Mouse (Mus musculus): ENCODE data around the gene Cgref1. TPM values are rescaled to one million over a fixed set of nuclear protein-coding genes. Genes with fewer than 3 reads are reported as not detected.

Cgref1 gene
- 0.47 and 0.76 TPM in 2 replicates for polyA plus RNA-seq (2012; rRNA removed)

DNA sequence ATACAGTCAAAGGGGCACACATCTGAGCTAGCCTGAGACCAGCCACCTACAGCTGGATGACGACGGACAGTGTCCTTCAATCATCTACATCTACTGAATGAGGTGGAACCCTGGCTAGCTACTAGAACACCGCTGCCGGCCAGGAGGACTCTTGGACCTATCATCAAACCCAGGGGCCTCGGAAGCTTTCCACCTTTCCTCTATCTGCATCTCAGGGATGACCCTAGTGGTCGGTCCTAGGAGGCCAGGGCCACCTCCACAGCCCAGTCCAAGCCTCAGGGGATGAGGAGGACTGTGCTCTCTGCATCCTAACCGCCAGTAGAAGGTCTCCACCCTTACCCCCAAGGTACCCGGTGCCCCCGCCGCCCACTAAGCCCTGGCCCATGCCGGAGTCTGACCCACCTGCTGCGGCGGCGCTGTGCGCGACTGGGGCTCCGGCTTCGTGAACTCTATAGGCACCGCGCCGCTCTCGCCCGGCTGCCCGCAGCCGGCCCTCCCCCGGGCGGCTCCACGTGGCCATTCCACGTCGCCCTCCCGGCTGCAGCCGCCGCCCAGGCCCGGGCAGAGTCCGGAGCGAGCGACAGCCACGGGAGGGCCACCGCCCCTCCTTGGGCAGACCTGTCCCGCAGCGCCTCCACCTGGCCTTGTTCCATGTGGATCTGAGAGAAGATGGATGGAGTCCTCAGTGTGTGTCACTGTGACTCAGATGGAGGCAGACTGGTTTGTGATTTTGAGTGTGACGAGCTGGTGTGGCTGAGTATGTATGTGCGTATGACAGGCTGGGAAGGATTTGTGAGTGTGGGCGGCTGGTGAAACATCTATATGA is at the start of gene Cgref1:
Gene Cgref1, minus strand, starts transcription at position 636 of the 826 bp plus-strand sequence.
- Histone ChIP-seq H3K36me3 (ENCODE audit: control insufficient read depth, insufficient read depth, low read length) (no peaks in the 10 kb centered on the region), H3K27ac (ENCODE audit: insufficient read depth, low read length) (no peak within 1 kb of the TSS), H3K27me3 (ENCODE audit: control insufficient read depth, insufficient read depth, low read length) (peaks cover 6% of the 10 kb centered on the region), H3K4me3 (ENCODE audit: extremely low read depth, insufficient read depth, insufficient read length) (no peak within 1 kb of the TSS), H3K4me1 (ENCODE audit: control insufficient read depth, insufficient read depth, insufficient read length) (peaks cover 6% of the 10 kb centered on the region)
- TF ChIP-seq CTCF (IDR thresholded peaks at IDR 0.05; ENCODE audit: extremely low read depth, insufficient read depth, insufficient read length, insufficient replicate concordance), result no peak
- no peak for TF ChIP-seq POLR2A (IDR thresholded peaks at IDR 0.05; ENCODE audit: low read depth, low read length)
- DNase-seq (ENCODE audit: low read depth in 1 of 2, low spot score in 2 of 2), result no peak
- WGBS, result 13% methylated on average over 44 of the region's 44 CpGs

DNA sequence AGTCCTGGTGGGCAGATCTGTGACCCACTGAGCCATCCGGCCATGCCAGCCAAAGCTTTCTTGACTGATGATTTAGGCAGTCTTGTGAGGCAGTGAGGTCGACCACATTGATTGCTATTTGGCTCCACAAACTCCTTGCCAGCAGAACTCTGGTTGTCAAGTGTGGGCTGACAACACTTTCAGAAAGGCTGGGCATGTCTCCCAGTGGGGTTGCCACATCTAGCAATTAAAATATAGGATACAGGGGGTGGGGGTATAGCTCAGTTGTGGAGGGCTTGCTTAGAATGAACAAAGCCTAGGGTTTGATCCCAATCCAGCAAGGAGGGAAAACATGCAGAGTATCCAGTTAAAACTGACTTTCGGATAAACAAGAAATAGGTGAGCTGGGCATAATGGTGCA is 48.7 kb upstream of the Cgref1 start:
- WGBS, result 68% methylated on average over 3 of the region's 3 CpGs
- no peak for TF ChIP-seq POLR2A (IDR thresholded peaks at IDR 0.05; ENCODE audit: low read depth, low read length)
- TF ChIP-seq CTCF (IDR thresholded peaks at IDR 0.05; ENCODE audit: extremely low read depth, insufficient read depth, insufficient read length, insufficient replicate concordance), result no peak
- Histone ChIP-seq H3K36me3 (ENCODE audit: control insufficient read depth, insufficient read depth, low read length) (no peaks in the 10 kb centered on the region), H3K4me1 (ENCODE audit: control insufficient read depth, insufficient read depth, insufficient read length) (no peaks in the 10 kb centered on the region), H3K4me3 (ENCODE audit: extremely low read depth, insufficient read depth, insufficient read length) (no peak overlapping the region), H3K27me3 (ENCODE audit: control insufficient read depth, insufficient read depth, low read length) (no peaks in the 10 kb centered on the region), H3K27ac (ENCODE audit: insufficient read depth, low read length) (no peak overlapping the region)
- DNase-seq (ENCODE audit: low read depth in 1 of 2, low spot score in 2 of 2), result no peak

DNA sequence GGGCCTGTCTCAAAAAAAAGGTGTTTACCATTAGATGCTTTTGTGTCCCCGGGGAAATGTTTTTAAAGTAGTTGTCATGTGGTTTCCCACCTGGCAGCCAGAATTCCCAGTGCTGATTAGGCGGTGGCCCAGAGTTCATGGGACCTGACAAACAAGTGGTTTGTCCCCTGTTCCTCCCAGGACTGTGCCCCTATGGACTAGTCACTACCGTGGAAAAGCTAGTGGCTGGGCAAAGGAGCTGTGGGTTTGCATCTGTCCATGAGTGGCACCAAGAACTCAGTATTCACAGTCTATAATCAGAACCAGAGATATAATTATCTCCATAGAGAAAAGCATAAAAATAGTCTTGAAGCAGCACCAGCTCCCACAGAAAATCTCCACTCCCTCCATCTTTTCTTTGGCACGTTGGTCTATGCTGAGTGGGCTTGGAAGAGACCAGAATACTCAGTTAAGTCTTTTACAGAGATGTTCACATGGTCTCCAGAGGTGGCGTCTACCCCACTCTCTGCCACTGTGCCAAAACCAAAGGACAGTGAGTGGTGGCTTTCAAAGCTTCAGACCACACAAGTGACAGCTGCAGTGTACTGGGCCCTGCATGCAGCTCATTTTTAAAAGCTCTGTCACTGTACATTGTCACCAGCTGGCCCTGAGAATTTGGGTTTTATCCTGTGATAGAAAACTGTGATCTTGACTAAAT is 47.7 kb upstream of the Cgref1 start:
- H3K27ac ChIP-seq (ENCODE audit: insufficient read depth, low read length), result no peak overlapping the region
- TF ChIP-seq POLR2A (IDR thresholded peaks at IDR 0.05; ENCODE audit: low read depth, low read length) (no peak), CTCF (IDR thresholded peaks at IDR 0.05; ENCODE audit: extremely low read depth, insufficient read depth, insufficient read length, insufficient replicate concordance) (no peak)
- no peak overlapping the region for H3K4me3 ChIP-seq (ENCODE audit: extremely low read depth, insufficient read depth, insufficient read length)
- DNase-seq (ENCODE audit: low read depth in 1 of 2, low spot score in 2 of 2), result no peak
- H3K36me3 ChIP-seq (ENCODE audit: control insufficient read depth, insufficient read depth, low read length), result no peaks in the 10 kb centered on the region
- 87% methylated on average over 5 of the region's 5 CpGs for WGBS
- H3K27me3 ChIP-seq (ENCODE audit: control insufficient read depth, insufficient read depth, low read length), result no peaks in the 10 kb centered on the region
- no peaks in the 10 kb centered on the region for H3K4me1 ChIP-seq (ENCODE audit: control insufficient read depth, insufficient read depth, insufficient read length)

DNA sequence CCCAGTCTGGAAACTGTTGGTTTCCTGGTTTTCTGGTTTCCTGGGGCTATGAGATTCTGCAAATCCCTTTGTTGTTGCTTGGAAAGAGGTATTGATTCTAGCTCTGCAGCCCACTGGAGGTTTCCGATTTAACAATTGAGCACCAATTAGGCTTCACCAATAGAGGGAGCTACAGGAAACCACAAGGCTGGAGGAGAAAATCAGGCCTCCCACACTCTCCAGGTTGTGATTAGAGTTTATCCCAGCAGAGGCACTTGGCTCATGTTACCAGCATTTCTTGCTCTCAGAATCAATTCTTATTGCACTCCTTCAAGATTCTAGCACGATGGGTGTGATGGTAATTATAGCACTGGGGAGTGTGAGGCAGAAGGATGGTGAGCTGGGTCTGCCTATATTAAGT is 37.0 kb upstream of the Cgref1 start:
- Histone ChIP-seq H3K36me3 (ENCODE audit: control insufficient read depth, insufficient read depth, low read length) (no peaks in the 10 kb centered on the region), H3K4me1 (ENCODE audit: control insufficient read depth, insufficient read depth, insufficient read length) (no peaks in the 10 kb centered on the region), H3K27me3 (ENCODE audit: control insufficient read depth, insufficient read depth, low read length) (no peaks in the 10 kb centered on the region), H3K4me3 (ENCODE audit: extremely low read depth, insufficient read depth, insufficient read length) (no peak overlapping the region), H3K27ac (ENCODE audit: insufficient read depth, low read length) (no peak overlapping the region)
- 43% methylated on average over 2 of the region's 2 CpGs for WGBS
- DNase-seq (ENCODE audit: low read depth in 1 of 2, low spot score in 2 of 2), result no peak
- TF ChIP-seq CTCF (IDR thresholded peaks at IDR 0.05; ENCODE audit: extremely low read depth, insufficient read depth, insufficient read length, insufficient replicate concordance) (no peak), POLR2A (IDR thresholded peaks at IDR 0.05; ENCODE audit: low read depth, low read length) (no peak)

DNA sequence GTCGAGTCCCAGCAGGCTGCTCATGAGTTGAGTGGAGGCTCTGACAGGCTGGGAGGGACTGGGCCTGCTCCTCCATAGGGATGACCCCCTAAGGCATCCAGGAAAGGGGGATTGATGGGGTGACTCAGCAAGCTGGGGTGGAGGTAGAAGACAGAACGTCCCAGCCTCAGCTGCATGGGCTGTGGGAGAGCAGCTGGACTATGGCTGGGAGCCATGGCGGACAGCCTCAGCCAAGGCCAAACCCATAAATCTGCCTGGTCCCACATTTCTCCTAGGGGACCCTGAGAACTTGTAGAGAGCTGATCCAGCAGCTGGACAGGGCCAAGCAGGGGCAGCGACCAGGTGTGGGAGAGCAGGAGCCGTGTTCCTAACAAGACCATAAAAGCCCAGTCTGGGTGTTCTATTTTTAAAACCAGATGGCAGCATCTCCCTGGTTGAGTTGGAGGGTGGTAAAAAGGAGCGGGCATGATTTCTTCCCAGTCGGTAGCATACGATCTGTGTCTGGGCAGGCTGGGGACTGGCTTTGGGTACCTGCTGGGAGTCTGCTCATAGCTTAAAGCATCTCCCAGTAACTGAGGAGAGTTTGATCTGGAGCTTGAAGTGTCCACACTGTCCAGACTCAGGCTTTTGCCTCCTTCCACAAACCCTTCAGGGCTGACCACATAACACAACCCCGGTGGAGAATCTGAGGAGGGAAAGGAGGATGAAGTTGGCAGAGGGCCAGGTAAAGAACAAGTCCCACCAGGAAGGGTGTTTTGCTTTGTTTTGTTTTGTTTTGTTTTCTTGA is 29.7 kb upstream of the Cgref1 start:
- 81% methylated on average over 9 of the region's 9 CpGs for WGBS
- DNase-seq (ENCODE audit: low read depth in 1 of 2, low spot score in 2 of 2), result no peak
- no peaks in the 10 kb centered on the region for H3K36me3 ChIP-seq (ENCODE audit: control insufficient read depth, insufficient read depth, low read length)
- no peak overlapping the region for H3K4me3 ChIP-seq (ENCODE audit: extremely low read depth, insufficient read depth, insufficient read length)
- H3K27me3 ChIP-seq (ENCODE audit: control insufficient read depth, insufficient read depth, low read length), result no peaks in the 10 kb centered on the region
- no peak overlapping the region for H3K27ac ChIP-seq (ENCODE audit: insufficient read depth, low read length)
- TF ChIP-seq POLR2A (IDR thresholded peaks at IDR 0.05; ENCODE audit: low read depth, low read length) (no peak), CTCF (IDR thresholded peaks at IDR 0.05; ENCODE audit: extremely low read depth, insufficient read depth, insufficient read length, insufficient replicate concordance) (no peak)
- no peaks in the 10 kb centered on the region; the same call in 1 of the 2 replicates for H3K4me1 ChIP-seq (ENCODE audit: control insufficient read depth, insufficient read depth, insufficient read length)

DNA sequence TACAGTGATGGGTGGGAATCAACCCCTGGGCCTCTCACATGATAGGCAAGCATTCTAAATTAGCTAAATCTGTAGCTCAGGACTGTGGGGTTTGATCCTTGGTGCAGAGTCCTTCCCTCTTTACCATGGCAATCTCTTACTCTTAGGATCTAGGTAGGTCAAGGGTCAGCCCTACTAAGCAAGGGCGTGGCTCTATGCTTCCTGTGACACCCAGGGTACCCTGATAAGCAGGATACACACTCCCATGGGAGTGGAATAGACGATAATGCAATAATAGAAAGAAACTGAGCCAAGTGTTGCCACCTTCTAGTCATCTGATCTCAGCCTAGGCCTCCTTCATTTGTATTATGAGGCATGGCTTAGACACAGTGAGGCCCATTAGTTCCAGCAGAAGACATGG is 24.0 kb upstream of the Cgref1 start:
- TF ChIP-seq CTCF (IDR thresholded peaks at IDR 0.05; ENCODE audit: extremely low read depth, insufficient read depth, insufficient read length, insufficient replicate concordance) (no peak), POLR2A (IDR thresholded peaks at IDR 0.05; ENCODE audit: low read depth, low read length) (no peak)
- no peaks in the 10 kb centered on the region for H3K27me3 ChIP-seq (ENCODE audit: control insufficient read depth, insufficient read depth, low read length)
- H3K4me3 ChIP-seq (ENCODE audit: extremely low read depth, insufficient read depth, insufficient read length), result no peak overlapping the region
- WGBS, result 71% methylated on average over 2 of the region's 2 CpGs
- no peaks in the 10 kb centered on the region; the same call in 1 of the 2 replicates for H3K4me1 ChIP-seq (ENCODE audit: control insufficient read depth, insufficient read depth, insufficient read length)
- no peaks in the 10 kb centered on the region for H3K36me3 ChIP-seq (ENCODE audit: control insufficient read depth, insufficient read depth, low read length)
- H3K27ac ChIP-seq (ENCODE audit: insufficient read depth, low read length), result no peak overlapping the region
- no peak for DNase-seq (ENCODE audit: low read depth in 1 of 2, low spot score in 2 of 2)

Data from spleen, adult 2 months (tissue).